Mouse (Mus musculus): Measurements from ENCODE around the gene Pdzd8.

Gene Pdzd8

DNA sequence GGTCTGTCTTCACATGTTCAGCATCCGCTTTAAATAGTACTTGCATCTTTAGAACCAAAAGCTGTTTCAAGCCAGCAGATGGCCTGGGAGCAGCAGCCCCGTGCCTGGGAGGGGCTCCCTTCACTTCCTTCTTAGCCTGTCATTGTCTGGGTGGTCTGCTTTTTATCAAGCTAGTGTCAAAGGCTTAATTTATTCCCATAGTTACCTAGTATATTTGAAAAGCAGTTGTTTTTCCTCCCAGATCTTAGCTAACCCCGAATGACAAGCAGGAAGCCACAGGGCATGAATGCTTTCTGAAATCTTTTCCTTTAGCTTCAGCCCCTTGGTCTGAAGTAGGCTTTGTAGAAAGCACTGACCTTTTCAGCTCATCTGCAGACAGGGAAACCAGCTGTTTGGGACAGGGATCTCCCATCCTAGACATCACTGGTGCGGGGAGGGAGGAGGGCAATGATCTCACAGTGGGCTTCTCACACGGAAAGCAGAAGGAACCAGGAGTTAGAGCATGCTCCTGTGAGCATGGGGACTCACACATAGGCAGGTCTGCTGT lies 78.1 kb downstream of the Pdzd8 start:
- no peak for DNase-seq (ENCODE audit: low spot score)

DNA sequence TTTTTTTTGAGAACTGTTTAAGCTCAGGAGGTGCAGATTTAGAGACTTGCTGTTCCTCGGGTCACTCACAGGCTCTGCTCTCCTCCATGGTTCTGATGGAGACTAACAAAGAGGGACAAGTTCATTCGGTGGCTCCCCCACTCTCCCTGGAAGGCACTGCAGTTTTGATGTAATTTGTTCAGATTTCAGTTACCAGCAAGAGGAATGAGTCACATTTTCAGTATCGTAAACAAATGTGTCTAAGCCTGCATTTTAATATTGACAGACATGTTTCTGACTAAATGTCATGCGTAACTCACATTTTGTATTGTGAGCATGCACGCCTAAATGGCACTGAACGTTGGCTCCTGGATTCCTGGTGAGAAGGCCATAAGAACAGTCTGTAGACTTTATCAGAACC lies 79.7 kb downstream of the Pdzd8 start:
- no peak for DNase-seq (ENCODE audit: low spot score)

DNA sequence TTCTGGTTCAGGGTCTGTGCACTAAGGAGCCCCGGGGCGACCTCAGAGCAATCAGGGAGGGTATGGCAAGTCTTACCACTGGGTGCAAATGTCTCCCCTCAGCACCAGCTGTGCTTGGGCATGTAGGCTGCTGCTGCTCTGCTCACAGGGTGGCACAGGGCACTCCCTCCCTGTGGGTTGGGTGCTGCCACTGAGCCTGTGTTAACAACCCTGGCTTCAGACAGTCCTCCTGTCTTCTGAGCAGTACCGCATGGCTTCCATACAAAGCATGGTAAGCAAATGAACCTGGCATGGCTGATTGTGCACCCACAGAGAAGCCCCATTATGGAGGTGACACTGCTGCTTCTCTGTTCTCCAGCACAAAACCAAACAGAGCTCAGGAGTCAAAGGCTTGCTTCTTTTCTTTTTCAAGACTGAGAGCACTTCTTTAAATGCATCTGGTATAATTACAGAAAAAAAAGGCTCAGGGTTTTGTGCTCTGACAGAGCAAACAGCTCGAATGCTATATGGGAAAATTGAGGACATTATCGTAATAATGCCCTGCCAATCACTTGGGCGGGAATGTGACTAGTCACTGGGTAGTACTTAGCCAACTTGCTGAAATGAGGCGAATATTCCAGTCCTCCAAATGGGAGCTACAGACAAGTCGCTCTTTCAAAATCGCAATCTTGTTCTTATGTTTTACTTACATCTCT lies 80.6 kb downstream of the Pdzd8 start:
- DNase-seq (ENCODE audit: low spot score) = no peak

DNA sequence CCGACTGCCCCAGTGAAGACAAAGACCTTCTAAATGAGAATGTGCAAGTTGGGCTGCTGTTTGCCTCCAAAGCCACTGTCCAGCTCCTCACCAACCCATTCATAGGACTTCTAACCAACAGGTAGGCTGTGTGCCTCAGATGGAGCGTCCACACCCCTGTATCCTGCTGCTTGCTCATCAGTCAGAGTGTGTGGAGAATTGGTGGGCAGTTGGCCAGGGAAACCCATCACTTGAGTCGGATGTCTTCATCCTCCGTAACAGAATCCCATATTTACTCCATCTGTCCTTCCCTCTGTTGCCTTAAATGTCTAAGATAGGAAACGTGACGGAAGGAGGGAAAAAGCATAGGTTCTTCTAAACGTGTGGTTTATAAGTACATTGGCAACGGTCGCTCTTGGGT lies 82.4 kb downstream of the Pdzd8 start:
- DNase-seq (ENCODE audit: low spot score) = no peak

DNA sequence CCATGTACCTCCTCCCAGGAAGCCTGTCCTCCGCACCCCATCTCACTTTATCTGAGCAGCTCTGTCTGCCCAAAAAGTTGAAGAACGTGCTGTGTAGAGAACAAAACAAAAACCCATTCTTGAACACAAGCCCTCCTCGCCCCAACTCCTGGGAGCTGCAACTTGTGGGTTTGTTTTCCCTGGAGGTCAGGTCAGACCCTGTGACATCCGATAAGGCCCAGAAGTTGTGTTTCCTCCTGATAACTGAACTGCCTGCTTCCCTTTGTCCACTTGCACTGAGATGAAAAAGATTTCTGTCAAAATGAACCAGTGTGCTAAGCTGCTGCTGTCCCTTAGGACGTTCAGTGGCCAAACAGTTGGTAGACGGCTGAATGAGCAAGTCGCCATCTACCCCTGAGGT lies 84.0 kb downstream of the Pdzd8 start:
- no peak for DNase-seq (ENCODE audit: low spot score)

DNA sequence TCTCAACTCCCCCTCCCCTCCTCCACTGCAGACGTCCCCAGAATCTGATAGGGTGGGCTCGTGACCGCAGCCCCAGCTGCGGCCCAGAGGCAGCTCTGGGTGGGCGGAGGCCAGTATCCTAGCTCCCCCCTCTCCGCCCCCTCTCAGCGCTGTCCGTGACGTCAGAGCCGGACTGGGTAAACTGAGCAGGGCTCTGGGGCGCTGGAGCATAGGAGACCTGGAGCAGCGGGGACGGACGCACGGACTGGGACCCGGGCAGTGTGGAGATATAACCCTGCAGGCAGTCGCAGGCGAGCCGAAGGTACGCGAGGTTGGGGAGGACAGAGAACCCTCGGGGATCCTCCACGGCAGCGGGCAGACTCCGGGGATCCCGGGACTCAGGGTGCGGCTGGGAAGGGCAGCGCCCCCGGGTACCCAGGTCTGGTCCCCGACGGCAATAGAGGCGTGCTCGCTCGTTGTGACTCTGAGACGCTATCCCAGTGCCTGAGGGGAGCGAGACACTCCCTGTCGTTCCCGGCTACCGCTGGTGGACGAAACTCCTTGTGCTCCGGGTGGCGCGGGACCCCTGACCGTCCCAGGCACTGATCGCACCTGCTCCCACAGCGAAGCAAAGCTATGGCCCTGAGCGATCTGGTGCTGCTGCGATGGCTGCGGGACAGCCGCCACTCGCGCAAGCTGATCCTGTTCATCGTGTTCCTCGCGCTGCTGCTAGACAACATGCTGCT lies 84.7 kb downstream of the Pdzd8 start, which contains the start of gene Slc18a2:
Slc18a2 (plus strand) TSS at position 179 of the 725 bp plus-strand sequence.
- DNase-seq (ENCODE audit: low spot score) = no peak

DNA sequence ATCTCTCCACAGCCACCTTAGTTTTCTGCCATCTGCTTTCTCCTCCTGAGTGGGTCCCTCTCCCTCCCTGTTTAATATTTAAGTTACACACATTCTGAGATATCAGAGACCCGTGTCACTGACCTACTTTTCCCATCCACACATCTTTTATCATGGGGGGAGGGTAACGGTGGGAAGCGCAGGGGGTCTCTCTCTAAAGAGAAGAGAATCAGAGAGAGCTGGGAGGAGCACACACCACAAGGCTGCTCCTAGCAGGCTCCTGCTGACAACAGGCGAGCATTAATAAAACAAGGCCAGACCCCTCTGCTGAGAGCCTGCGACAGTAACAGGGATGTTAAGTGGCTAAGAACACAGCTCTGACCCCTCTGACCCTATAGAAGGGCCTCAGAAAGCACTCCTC lies 85.9 kb downstream of the Pdzd8 start:
- DNase-seq (ENCODE audit: low spot score) = no peak

DNA sequence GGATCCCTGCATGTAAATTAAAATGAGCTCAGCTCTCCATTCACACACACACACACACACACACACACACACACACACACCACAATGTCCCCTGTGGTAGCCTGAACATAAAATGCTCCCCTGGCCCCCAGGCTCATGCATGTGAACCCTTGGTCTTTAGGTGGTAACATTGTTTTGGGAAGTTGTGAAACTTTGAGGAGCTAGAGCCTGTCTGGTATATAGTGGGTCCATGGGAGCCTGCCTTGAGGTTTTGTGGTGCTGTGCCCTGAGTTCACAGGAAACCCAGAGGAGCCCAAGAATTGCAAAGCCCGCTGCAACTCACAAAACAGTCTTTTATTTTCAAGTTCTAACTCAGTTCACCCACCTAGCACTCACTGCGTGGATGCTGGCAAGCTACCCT lies 92.9 kb downstream of the Pdzd8 start:
- no peak for DNase-seq (ENCODE audit: low spot score)

DNA sequence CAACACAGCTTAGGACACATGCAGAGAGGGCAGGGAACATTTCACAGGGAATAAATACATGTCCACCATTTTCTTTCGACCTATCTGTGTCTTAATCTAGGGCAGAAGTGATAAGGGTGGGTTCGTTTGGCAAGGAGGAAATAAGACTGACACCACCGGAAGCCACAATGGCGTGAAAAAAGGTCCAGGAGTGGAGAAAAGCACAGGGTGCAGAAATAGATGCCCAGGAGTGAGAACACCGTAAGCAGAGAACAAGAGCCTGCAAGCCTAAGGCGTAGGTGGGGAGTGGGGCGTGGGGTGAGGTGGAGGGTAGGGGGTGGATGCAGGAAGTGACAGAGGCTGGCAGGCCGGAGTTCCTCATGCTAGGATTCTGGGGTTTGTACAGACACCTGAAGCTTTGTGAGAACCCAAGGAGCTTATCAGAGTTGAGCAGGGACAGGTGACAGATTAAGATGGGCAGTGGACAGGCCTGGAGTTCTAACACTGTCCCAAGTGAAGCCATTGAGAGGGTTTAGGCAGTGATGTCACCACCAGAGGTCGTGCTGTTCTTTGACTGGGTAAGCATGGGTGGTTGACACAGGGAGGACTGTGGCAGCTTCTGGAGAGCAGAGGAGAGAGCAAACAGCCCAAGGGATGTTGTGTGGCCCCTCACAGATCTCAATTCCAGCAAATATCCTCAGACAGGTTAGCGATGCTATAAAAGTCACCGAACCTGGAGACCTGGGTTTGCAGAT lies 96.9 kb downstream of the Pdzd8 start:
- peak; percentile 35 for DNase-seq (ENCODE audit: low spot score)

DNA sequence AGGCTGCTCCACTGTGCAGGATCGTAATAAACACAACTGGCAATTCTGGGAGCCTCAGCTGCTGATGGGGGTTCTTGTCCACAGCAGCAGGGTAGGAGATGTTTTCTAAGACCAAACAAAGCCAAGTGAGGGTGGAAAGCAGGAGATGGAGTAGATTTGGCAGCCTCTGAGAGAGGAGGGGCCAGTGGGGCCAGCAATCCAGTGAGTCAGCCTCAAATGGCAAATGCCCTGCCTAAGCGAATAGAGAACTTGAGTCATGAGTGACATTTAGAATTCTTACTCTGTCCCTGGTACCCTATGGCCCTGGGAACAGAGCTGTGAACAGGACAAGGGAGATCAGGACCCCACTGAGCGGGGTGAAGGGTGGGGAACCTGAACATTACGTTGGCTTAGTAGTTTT lies 97.4 kb downstream of the Pdzd8 start:
- DNase-seq (ENCODE audit: low spot score) = no peak
